Mouse (Mus musculus) megakaryocyte, embryonic 14.5 days (primary cell): ENCODE data around the gene Pafah1b2. TPM values are rescaled to one million over a fixed set of nuclear protein-coding genes. Genes with fewer than 3 reads are reported as not detected.

Experiments used
- H3K27me3 ChIP-seq: replicated peaks from 2 replicates; pipeline ENCODE3; 2012; ENCODE audit warnings: inconsistent platforms
- H3K36me3 ChIP-seq: replicated peaks from 2 replicates; pipeline ENCODE3; 2012; ENCODE audit warnings: low read length, inconsistent platforms, mixed read lengths
- H3K4me1 ChIP-seq: 2 replicates; pipeline ENCODE4 v1.6.1; 2012; ENCODE audit warnings: inconsistent platforms
- H3K4me3 ChIP-seq: replicated peaks from 2 replicates; pipeline ENCODE3; 2012; ENCODE audit warnings: moderate library complexity, mild to moderate bottlenecking, inconsistent platforms
- H3K9me3 ChIP-seq: 2 replicates; pipeline ENCODE4 v1.6.1; 2012; ENCODE audit warnings: inconsistent platforms
- FLI1 ChIP-seq: IDR thresholded peaks from 2 replicates; pipeline ENCODE4 v1.6.1; 2012; ENCODE audit warnings: low read length, inconsistent platforms, mixed read lengths
- GATA1 ChIP-seq: IDR thresholded peaks from 3 replicates; pipeline ENCODE4 v1.6.1; 2012; ENCODE audit warnings: mixed read lengths, low read length, inconsistent platforms, borderline replicate concordance
- polyA plus RNA-seq: library from polyadenylated mRNA; stranded (reverse); fragments of >175 nt; gene quantifications from 2 replicates; pipeline ENCODE4 v1.2.3, GENCODE M21; 2012; ENCODE audit warnings: low replicate concordance; ENCODE audit not compliant: insufficient read depth

The Pafah1b2 gene
- polyA plus RNA-seq, 1 experiment = 72.4 TPM

DNA sequence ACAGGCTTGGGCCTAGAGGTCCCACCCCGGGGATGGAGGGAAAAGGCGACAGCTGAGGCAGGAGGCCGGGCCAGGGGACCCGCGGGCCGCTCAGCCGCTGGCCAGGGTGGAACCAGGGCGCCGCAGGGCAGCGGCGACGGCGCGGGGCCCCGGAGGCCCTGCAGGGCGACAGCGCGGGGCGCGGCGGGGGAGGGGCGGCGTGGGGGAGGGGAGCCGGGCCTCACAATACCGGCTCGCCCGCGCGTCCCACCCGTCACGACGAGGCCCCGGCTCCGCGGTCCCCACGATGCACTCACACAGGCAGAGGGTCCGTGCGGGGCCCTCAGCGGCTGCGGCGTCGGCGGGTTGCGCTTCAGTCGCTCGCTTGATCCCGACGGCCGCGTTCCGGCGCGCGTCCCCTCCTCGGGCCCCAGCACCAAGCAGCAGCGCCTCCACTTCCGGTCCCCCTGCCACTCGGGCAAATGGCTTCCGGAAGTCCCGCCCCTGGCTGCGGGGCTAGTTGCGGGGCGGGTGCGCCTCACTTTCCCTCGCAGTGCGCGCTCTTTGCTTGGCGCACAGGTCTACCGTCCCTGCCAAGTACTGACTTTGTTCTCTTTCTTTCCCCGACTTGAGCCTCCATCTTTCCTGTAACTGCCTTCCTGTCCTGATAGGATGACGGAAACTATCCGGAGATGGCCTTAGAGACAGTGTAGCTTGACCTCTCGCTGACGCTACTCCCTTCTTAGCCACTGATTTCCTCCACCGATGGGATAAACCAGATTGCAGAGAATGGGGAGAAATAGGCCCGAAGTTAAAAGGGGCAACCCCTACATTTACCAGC is 27.9 kb downstream of the Pafah1b2 start:
- Histone ChIP-seq H3K4me1 (peaks cover 59% of the 10 kb centered on the region), H3K36me3 (peaks cover 20% of the 10 kb centered on the region), H3K27me3 (no peaks in the 10 kb centered on the region), H3K4me3 (peak overlapping the region; percentile 98), H3K9me3 (no peaks in the 10 kb centered on the region)
- TF ChIP-seq FLI1 (peak; percentile 77; the same call in 1 of the 2 replicates), GATA1 (no peak)

DNA sequence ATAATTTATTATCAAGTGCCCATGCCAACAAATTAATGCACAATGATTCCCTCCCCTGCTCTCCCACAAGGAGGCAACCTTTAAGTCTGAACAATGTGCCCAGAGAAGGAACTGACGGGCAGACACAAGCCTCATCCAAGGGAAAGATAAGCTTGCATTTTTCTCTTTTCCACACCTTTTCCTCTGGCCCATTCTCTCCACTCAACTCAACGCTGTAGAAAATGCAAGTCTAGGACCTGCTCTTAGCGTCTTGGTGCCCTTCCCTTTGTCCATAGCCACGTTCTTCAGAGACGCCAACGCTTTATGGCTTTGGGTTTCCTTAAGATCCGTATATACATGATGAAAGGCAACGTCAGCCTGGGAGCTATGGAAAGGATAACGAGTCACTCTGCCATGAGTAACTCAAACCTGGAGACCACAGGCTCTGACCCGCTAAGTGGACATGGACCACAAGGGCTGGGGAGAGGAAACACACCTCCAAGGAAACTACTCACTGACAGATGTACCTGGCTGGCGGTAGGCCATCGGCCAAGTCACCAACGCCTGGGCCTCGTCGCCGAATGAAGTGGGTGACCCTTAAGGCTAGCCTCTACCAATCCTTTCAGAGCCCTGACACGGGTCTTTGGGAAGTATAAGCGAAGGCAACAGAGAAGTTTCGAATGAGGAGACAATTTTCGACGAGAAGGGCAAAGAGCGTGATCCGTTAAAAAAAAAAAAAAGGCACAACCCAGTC is 28.6 kb downstream of the Pafah1b2 start:
- Histone ChIP-seq H3K4me1 (peaks cover 66% of the 10 kb centered on the region), H3K27me3 (no peaks in the 10 kb centered on the region), H3K9me3 (no peaks in the 10 kb centered on the region), H3K4me3 (peak overlapping the region; percentile 98), H3K36me3 (peaks cover 25% of the 10 kb centered on the region)
- TF ChIP-seq GATA1 (no peak), FLI1 (no peak)

DNA sequence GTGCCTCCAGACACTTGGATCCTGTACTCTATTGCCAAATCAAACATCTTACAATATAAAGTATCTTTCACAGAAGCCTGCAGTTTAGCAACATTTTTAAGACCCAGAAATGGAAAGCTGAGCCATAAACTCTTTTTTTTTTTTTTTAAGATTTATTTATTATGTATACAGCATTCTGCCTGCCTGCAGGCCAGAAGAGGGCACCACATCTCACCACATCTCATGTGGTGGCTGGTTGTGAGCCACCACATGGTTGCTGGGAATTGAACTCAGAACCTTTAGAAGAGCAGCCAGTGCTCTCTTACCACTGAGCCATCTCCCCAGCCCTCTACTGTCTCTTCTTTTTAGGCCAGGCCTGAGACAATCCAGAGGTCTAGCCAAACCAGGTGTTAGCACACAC is 31.2 kb downstream of the Pafah1b2 start:
- Histone ChIP-seq H3K4me3 (no peak overlapping the region), H3K4me1 (peaks cover 78% of the 10 kb centered on the region), H3K36me3 (peaks cover 49% of the 10 kb centered on the region), H3K27me3 (no peaks in the 10 kb centered on the region), H3K9me3 (no peaks in the 10 kb centered on the region)
- no peak for TF ChIP-seq GATA1

- TF ChIP-seq GATA1 (no peak), FLI1 (no peak)
- Histone ChIP-seq H3K4me1 (peaks cover 72% of the 10 kb centered on the region), H3K4me3 (no peak overlapping the region), H3K9me3 (no peaks in the 10 kb centered on the region), H3K27me3 (no peaks in the 10 kb centered on the region), H3K36me3 (peaks cover 56% of the 10 kb centered on the region)
Observed at GRCm38 (mm10) chr9:45980611-45981010, 31.9 kb downstream of the Pafah1b2 start.

DNA sequence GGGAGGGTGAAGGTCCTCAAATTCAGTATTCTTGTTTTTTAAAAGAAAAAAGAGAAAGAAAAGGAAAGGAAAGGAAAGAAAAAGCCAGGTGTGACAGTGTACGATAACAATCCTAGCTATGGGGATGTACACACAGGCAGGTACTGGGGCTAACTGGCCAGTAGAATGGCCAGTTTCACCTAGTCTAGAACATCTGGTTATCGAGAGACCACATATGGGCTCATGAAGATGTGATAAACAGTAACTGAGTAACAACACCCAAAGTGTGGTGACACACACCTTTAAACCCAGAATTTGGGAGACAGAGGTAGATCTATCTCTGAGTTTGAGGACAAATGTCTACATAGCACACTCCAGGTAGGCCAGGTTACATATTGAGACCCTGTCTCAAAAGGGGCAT is 32.7 kb downstream of the Pafah1b2 start:
- peaks cover 64% of the 10 kb centered on the region for H3K36me3 ChIP-seq
- no peaks in the 10 kb centered on the region for H3K9me3 ChIP-seq
- no peak for TF ChIP-seq GATA1
- no peak for TF ChIP-seq FLI1
- peaks cover 64% of the 10 kb centered on the region for H3K4me1 ChIP-seq
- no peak overlapping the region for H3K4me3 ChIP-seq
- H3K27me3 ChIP-seq = no peaks in the 10 kb centered on the region

- H3K4me1 ChIP-seq = peaks cover 44% of the 10 kb centered on the region
- H3K36me3 ChIP-seq = peaks cover 84% of the 10 kb centered on the region
- H3K27me3 ChIP-seq = no peaks in the 10 kb centered on the region
- no peaks in the 10 kb centered on the region for H3K9me3 ChIP-seq
- H3K4me3 ChIP-seq = no peak overlapping the region
- no peak for TF ChIP-seq FLI1
- TF ChIP-seq GATA1 = no peak
Observed at GRCm38 (mm10) chr9:45976884-45977283, 35.6 kb downstream of the Pafah1b2 start.

DNA sequence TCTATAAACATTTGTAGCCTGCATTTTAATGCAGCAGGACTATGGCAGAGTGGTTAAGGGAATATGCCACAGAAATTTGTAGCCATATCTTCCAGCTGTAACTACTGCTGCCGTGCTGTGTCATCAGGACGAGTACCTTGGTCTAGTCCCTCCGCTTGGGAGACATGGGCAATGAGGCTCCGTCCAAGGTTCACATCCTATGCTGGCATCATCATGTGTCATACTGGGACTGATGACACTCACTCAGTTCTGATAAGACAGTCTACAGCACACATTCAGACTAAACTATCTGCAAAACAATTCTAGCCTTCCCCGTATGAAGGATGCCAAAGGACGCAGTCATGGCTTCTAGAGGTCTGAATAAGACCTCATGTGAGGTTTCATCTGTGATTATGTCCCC is 48.9 kb downstream of the Pafah1b2 start:
- Histone ChIP-seq H3K9me3 (no peaks in the 10 kb centered on the region), H3K36me3 (peaks cover 92% of the 10 kb centered on the region), H3K27me3 (no peaks in the 10 kb centered on the region), H3K4me3 (no peak overlapping the region), H3K4me1 (peaks cover 20% of the 10 kb centered on the region)
- no peak for TF ChIP-seq FLI1
- no peak for TF ChIP-seq GATA1

- TF ChIP-seq GATA1 (no peak), FLI1 (no peak)
- Histone ChIP-seq H3K4me1 (peaks cover 20% of the 10 kb centered on the region), H3K27me3 (no peaks in the 10 kb centered on the region), H3K4me3 (no peak overlapping the region), H3K9me3 (no peaks in the 10 kb centered on the region), H3K36me3 (peaks cover 76% of the 10 kb centered on the region)
Observed at GRCm38 (mm10) chr9:45961855-45962254, 50.6 kb downstream of the Pafah1b2 start.

GRCm38 (mm10) chr9:45959661-45960060 is 52.8 kb downstream of the Pafah1b2 start:
- Histone ChIP-seq H3K4me3 (no peak overlapping the region), H3K4me1 (peaks cover 35% of the 10 kb centered on the region), H3K9me3 (no peaks in the 10 kb centered on the region), H3K27me3 (no peaks in the 10 kb centered on the region), H3K36me3 (peaks cover 54% of the 10 kb centered on the region)
- TF ChIP-seq GATA1 = no peak
- TF ChIP-seq FLI1 = no peak

DNA sequence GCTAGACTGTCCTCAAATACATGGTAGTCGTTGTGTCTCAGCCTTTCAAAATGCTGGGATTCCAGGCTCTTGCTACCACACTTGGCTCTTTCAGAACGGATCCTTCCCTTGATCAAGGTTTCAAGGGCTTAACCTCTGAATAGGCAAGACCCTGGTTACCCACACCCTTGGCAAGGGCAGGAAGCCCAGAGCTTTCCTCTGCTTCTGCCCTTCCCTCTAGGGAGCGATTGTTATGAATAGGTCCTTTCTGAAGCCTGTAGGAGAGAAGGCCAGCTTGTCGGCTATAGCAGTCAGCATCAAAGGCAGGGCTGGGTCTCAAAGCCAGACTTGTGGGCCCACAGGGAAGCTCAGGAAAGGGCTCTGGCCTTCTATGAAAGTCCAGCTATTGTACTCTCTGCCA is 53.6 kb downstream of the Pafah1b2 start:
- Histone ChIP-seq H3K9me3 (no peaks in the 10 kb centered on the region), H3K4me3 (no peak overlapping the region), H3K27me3 (no peaks in the 10 kb centered on the region), H3K4me1 (peaks cover 41% of the 10 kb centered on the region), H3K36me3 (peaks cover 46% of the 10 kb centered on the region)
- TF ChIP-seq GATA1 = no peak
- TF ChIP-seq FLI1 = no peak
